Mouse (Mus musculus): Measurements from ENCODE around the gene Wnt1. TPM values are rescaled to one million over a fixed set of nuclear protein-coding genes. Genes with fewer than 3 reads are reported as not detected.

Wnt1 gene
- polyA plus RNA-seq (2012; rRNA removed; ENCODE audit: low replicate concordance): 0.15 and 0.39 TPM in 2 replicates

DNA sequence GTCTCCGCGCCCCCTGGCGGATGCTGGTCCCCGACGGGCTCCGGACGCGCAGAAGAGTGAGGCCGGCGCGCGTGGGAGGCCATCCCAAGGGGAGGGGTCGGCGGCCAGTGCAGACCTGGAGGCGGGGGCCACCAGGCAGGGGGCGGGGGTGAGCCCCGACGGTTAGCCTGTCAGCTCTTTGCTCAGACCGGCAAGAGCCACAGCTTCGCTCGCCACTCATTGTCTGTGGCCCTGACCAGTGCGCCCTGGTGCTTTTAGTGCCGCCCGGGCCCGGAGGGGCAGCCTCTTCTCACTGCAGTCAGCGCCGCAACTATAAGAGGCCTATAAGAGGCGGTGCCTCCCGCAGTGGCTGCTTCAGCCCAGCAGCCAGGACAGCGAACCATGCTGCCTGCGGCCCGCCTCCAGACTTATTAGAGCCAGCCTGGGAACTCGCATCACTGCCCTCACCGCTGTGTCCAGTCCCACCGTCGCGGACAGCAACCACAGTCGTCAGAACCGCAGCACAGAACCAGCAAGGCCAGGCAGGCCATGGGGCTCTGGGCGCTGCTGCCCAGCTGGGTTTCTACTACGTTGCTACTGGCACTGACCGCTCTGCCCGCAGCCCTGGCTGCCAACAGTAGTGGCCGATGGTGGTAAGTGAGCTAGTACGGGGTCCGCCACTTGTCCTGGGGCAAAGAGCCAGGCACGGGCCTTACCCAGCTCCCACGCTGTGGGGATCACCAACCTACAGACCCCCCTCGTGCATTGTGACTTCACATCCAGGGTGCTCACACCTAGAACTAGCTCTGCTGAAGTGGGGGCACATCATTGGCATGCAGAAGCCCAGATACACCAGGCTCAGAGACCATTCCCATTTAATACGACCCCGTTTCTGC, at the start of gene Wnt1:
Gene Wnt1 (plus strand): TSS at position 197 of the 875 bp plus-strand sequence.

DNA sequence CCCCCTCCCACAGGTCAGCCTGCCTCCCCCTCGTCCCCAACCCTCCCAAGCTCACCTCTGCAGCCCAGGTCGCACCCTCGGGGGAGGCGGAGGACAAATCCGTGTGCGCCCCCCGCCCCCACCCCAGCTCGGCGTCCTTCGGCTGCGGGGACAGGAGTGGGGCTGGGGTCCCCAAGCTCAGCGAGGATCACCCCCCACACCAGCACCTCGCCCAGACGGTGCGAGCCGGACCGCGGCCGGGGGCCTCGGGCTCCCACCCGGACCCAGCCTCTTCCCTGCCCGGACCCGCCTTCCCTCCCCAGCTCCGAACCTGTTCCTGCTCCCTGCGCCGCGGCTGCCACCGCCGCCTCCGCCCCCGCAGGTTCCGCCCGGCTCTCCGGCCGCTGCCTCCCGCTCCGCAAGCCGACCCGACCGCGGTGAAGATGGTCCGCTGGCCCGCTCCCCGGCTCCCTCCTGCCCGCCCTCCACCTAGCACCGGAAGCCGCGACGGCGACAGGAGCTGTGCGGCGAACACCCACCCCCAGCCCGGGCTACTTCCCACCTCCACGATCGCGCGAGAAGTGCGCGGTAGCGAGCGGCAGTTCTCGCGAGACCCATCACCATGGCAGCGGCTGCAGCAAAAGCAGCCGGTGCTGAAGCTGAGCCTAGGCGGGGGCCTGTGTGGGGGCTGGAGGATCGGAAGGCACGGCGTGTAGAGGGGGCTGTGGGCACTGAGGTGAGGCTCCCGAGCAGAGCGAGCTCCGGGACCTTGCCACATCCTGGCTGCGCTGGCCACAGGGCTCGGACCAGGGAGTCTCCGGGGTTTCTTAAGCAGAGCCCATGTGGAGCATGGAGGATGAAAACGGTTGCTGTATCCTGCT, 26.8 kb upstream of the Wnt1 start, which contains the start of gene Arf3:
Gene Arf3 (minus strand): TSS at position 545 of the 860 bp plus-strand sequence.

DNA sequence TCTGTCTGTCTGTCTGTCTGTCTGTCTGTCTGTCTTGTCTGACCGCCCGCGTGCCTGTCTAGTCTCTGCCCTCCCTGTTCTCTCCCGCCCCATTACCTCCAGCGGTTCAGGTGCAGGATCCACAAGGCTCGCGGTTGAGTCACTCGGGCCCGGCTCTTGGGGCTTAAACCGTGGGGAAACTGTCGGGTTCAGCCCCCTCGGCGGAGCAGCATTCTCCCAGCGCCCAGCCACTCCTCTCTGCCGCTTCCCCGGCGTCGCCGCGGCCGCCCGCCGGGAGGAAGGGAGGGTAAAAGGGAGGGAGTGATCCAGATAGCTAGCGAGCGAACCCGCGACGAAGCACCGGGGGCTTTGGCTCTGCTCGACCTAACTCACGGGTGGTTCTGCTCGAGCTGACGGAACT, 11.9 kb upstream of the Wnt1 start, which contains the start of gene Wnt10b:
Gene Wnt10b (minus strand): TSS at position 389 of the 400 bp plus-strand sequence.

DNA sequence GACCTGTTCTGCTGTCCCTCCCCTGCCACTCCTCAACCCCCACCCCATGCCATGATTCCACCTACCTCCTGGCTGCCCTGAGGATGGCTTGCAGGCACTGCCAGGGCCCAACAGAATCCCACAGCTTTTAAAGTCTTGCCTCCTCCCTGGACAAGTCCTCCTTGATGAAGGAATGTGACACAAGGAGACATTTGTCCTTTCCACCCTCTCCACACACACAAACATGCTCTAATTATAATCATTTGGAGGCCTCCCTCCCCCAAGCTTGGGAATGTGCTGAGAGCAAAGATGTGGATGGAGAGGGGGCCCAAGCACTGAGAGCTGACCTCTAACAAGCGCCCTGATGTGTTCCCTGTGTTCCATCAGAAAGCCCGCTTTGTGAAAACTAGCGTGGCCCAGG, 19.7 kb downstream of the Wnt1 start, which contains the start of gene Ddn:
Gene Ddn (minus strand): TSS at position 101 of the 400 bp plus-strand sequence.

GRCm38 (mm10) chr15:98830736-98831683, 41.4 kb downstream of the Wnt1 start, which contains the start of gene Prkag1:
TSS of gene Prkag1 (minus strand) at chr15:98831521.

Other genes with a start within 250 kb of the Wnt1 start
- 9.7 and 16.1 TPM in 2 replicates for gene Ccnt1, start 218.9 kb upstream of the Wnt1 start, polyA plus RNA-seq (2012; rRNA removed; ENCODE audit: low replicate concordance)
- 0.73 TPM in 1 of 2 replicates, not detected in the other for gene 4930415O20Rik, start 218.9 kb upstream of the Wnt1 start, polyA plus RNA-seq (2012; rRNA removed; ENCODE audit: low replicate concordance)
- gene Adcy6, start 179.8 kb upstream of the Wnt1 start, polyA plus RNA-seq (2012; rRNA removed; ENCODE audit: low replicate concordance): 107 and 116 TPM in 2 replicates
- 21.0 and 124 TPM in 2 replicates for gene Cacnb3, start 159.0 kb upstream of the Wnt1 start, polyA plus RNA-seq (2012; rRNA removed; ENCODE audit: low replicate concordance)
- gene Ddx23, start 127.0 kb upstream of the Wnt1 start, polyA plus RNA-seq (2012; rRNA removed; ENCODE audit: low replicate concordance): 29.0 and 48.5 TPM in 2 replicates
- 4.4 and 5.4 TPM in 2 replicates for gene Rnd1, start 112.4 kb upstream of the Wnt1 start, polyA plus RNA-seq (2012; rRNA removed; ENCODE audit: low replicate concordance)
- gene Ccdc65, start 81.7 kb upstream of the Wnt1 start, polyA plus RNA-seq (2012; rRNA removed; ENCODE audit: low replicate concordance): 0.09 and 1.4 TPM in 2 replicates
- 8.5 and 30.4 TPM in 2 replicates for gene Fkbp11, start 61.7 kb upstream of the Wnt1 start, polyA plus RNA-seq (2012; rRNA removed; ENCODE audit: low replicate concordance)
- 95.2 and 124 TPM in 2 replicates for gene Arf3, start 26.6 kb upstream of the Wnt1 start, polyA plus RNA-seq (2012; rRNA removed; ENCODE audit: low replicate concordance)
- 1.9 and 4.5 TPM in 2 replicates for gene Wnt10b, start 11.7 kb upstream of the Wnt1 start, polyA plus RNA-seq (2012; rRNA removed; ENCODE audit: low replicate concordance)
- 0.05 and 0.06 TPM in 2 replicates for gene Ddn, start 19.6 kb downstream of the Wnt1 start, polyA plus RNA-seq (2012; rRNA removed; ENCODE audit: low replicate concordance)
- gene Prkag1, start 41.7 kb downstream of the Wnt1 start, polyA plus RNA-seq (2012; rRNA removed; ENCODE audit: low replicate concordance): 84.2 and 92.4 TPM in 2 replicates
- 19.8 and 31.7 TPM in 2 replicates for gene Kmt2d, start 81.3 kb downstream of the Wnt1 start, polyA plus RNA-seq (2012; rRNA removed; ENCODE audit: low replicate concordance)
- gene Rhebl1, start 104.7 kb downstream of the Wnt1 start, polyA plus RNA-seq (2012; rRNA removed; ENCODE audit: low replicate concordance): 3.7 and 8.4 TPM in 2 replicates
- gene Dhh, start 108.7 kb downstream of the Wnt1 start, polyA plus RNA-seq (2012; rRNA removed; ENCODE audit: low replicate concordance): 3.6 and 3.8 TPM in 2 replicates
- 44.1 and 65.4 TPM in 2 replicates for gene Lmbr1l, start 128.4 kb downstream of the Wnt1 start, polyA plus RNA-seq (2012; rRNA removed; ENCODE audit: low replicate concordance)
- gene Tuba1b, start 144.7 kb downstream of the Wnt1 start, polyA plus RNA-seq (2012; rRNA removed; ENCODE audit: low replicate concordance): 2,548 and 2,957 TPM in 2 replicates
- gene Gm49450, start 163.7 kb downstream of the Wnt1 start, polyA plus RNA-seq (2012; rRNA removed; ENCODE audit: low replicate concordance): 37.6 and 189 TPM in 2 replicates
- 958 and 2,123 TPM in 2 replicates for gene Tuba1a, start 163.8 kb downstream of the Wnt1 start, polyA plus RNA-seq (2012; rRNA removed; ENCODE audit: low replicate concordance)
- 72.0 and 174 TPM in 2 replicates for gene Tuba1c, start 240.0 kb downstream of the Wnt1 start, polyA plus RNA-seq (2012; rRNA removed; ENCODE audit: low replicate concordance)

Data from subcutaneous adipose tissue, adult 2 months (tissue).